Mouse (Mus musculus): ENCODE measurements around the gene Daam1.
A peak's percentile ranks its signal among the peaks of the same experiment; 100 is the strongest.
"Not testable (repeated sequence)": the region's sequence is repeated elsewhere in the genome, so short reads cannot be mapped to it uniquely, and the experiment has no call there.

The Daam1 gene

GRCm38 (mm10) chr12:71835966-71836668 is 5.2 kb downstream of the Daam1 start:
- DNase-seq: no peak

- DNase-seq: no peak
Observed at GRCm38 (mm10) chr12:71836776-71837175, 5.9 kb downstream of the Daam1 start.

GRCm38 (mm10) chr12:71837576-71837975 is 6.7 kb downstream of the Daam1 start:
- DNase-seq: no peak

- no peak for DNase-seq
Observed at GRCm38 (mm10) chr12:71838230-71838629, 7.4 kb downstream of the Daam1 start.

- DNase-seq: no peak
Observed at GRCm38 (mm10) chr12:71839653-71840052, 8.8 kb downstream of the Daam1 start.

GRCm38 (mm10) chr12:71840430-71841186 is 9.7 kb downstream of the Daam1 start:
- no peak for DNase-seq

- DNase-seq: peak in 1 of 2 experiments; percentile 16
Observed at GRCm38 (mm10) chr12:71842006-71842405, 11.1 kb downstream of the Daam1 start.

GRCm38 (mm10) chr12:71842588-71842987 is 11.7 kb downstream of the Daam1 start:
- no peak for DNase-seq

GRCm38 (mm10) chr12:71845486-71845885 is 14.6 kb downstream of the Daam1 start:
- no peak for DNase-seq

- DNase-seq: not testable (repeated sequence)
Observed at GRCm38 (mm10) chr12:71846416-71846815, 15.5 kb downstream of the Daam1 start.

- DNase-seq: not testable (repeated sequence)
Observed at GRCm38 (mm10) chr12:71847024-71847423, 16.1 kb downstream of the Daam1 start.

- DNase-seq: no peak
Observed at GRCm38 (mm10) chr12:71847617-71848016, 16.7 kb downstream of the Daam1 start.

- DNase-seq: no peak
Observed at GRCm38 (mm10) chr12:71848037-71848776, 17.3 kb downstream of the Daam1 start.

- no peak for DNase-seq
Observed at GRCm38 (mm10) chr12:71849051-71849450, 18.2 kb downstream of the Daam1 start.

GRCm38 (mm10) chr12:71850135-71850534 is 19.3 kb downstream of the Daam1 start:
- no peak for DNase-seq

GRCm38 (mm10) chr12:71852678-71853077 is 21.8 kb downstream of the Daam1 start:
- no peak for DNase-seq

- no peak for DNase-seq
Observed at GRCm38 (mm10) chr12:71853694-71854093, 22.8 kb downstream of the Daam1 start.

GRCm38 (mm10) chr12:71854191-71854590 is 23.3 kb downstream of the Daam1 start:
- DNase-seq: no peak

GRCm38 (mm10) chr12:71855730-71856479 is 25.0 kb downstream of the Daam1 start:
- DNase-seq: peak; percentile 70 to 78

GRCm38 (mm10) chr12:71856480-71856754 is 25.5 kb downstream of the Daam1 start:
- DNase-seq: no peak

- peak; percentile 28 to 38 for DNase-seq
Observed at GRCm38 (mm10) chr12:71859096-71859495, 28.2 kb downstream of the Daam1 start.

GRCm38 (mm10) chr12:71863846-71864543 is 33.1 kb downstream of the Daam1 start:
- no peak for DNase-seq

All from cerebellum, postnatal 10 days (tissue).